In the genomic region with DNA sequence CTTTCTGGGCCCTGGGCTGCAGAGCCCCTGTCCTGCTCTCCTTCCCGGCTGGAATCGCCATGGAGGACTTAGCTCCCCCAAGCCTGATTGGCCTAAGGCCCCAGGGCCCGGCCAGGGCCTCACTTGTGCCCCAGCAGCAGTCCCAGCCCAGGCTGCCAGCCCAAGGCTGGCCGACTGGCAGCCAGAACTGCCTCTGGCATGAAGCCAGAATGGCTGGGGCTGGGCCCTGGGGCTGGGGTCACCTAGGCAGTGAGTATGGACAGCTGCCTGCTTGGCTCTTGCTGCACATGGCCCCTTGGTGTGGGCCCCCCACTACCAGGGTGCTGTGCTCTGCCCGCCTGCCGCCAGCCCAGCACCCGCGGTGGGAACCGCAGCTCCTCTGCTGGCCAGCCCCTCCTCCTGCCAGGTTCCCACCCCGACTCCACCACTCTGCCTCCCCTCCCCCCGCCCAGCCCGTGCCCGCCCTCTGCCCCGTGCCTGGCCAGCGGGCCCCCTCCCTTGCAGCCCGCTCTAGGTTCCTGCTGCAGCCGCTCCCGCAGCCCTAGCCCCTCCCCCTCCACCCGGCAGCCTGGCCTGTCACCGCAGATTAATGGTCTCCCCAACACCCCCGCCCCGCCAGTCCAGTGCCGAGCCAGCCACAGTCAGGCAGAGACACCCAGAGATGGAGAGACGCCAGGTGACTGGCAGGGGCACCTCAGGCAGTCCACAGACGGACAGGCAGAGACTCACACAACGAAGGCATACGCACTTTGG, we compare ENCODE assay signal across 8 mouse cellular contexts. TPM values are rescaled to one million over a fixed set of nuclear protein-coding genes. Genes with fewer than 3 reads are reported as not detected.
A peak's percentile ranks its signal among the peaks of the same experiment; 100 is the strongest.
DNase-seq lines count a peak whose midpoint lies in the region; ATAC-seq and TF ChIP-seq lines count a peak whose summit lies in the region.

No protein-coding gene starts in this region.

- no peak overlapping the region for H3K4me3 ChIP-seq in lung, adult 2 months (replicated peaks; ENCODE audit: extremely low read depth, low read depth, low read length)
- H3K4me3 ChIP-seq in embryonic facial prominence, embryonic 13.5 days, result peak overlapping the region; percentile 36
- H3K4me3 ChIP-seq in heart, embryonic 12.5 days, result peak overlapping the region; percentile 18
- peak overlapping the region; percentile 29 for H3K4me3 ChIP-seq in kidney, embryonic 14.5 days (ENCODE audit: low read length)

- no peaks in the 10 kb centered on the region for H3K9me3 ChIP-seq in embryonic facial prominence, embryonic 13.5 days
- no peaks in the 10 kb centered on the region for H3K9me3 ChIP-seq in heart, embryonic 12.5 days (replicated peaks)
- H3K9me3 ChIP-seq in kidney, embryonic 14.5 days (ENCODE audit: control insufficient read depth, low read length), result no peaks in the 10 kb centered on the region

- H3K36me3 ChIP-seq in embryonic facial prominence, embryonic 13.5 days, result no peaks in the 10 kb centered on the region
- H3K36me3 ChIP-seq in heart, embryonic 12.5 days, result peaks cover 59% of the 10 kb centered on the region
- H3K36me3 ChIP-seq in kidney, embryonic 14.5 days (ENCODE audit: control insufficient read depth, insufficient read depth, low read length), result peaks cover 17% of the 10 kb centered on the region; the same call in 1 of the 2 replicates

- peaks cover 10% of the 10 kb centered on the region for H3K4me1 ChIP-seq in lung, adult 2 months (ENCODE audit: control insufficient read depth, insufficient read depth, low read length)
- peaks cover 17% of the 10 kb centered on the region for H3K4me1 ChIP-seq in embryonic facial prominence, embryonic 13.5 days
- H3K4me1 ChIP-seq in heart, embryonic 12.5 days (replicated peaks), result peaks cover 77% of the 10 kb centered on the region
- peaks cover 24% of the 10 kb centered on the region for H3K4me1 ChIP-seq in kidney, embryonic 14.5 days (ENCODE audit: control insufficient read depth, insufficient read depth, low read length)

- ATAC-seq in embryonic facial prominence, embryonic 13.5 days (ENCODE audit: insufficient number of reproducible peaks, insufficient read depth, low FRiP score, low TSS enrichment, low read depth), result peak; percentile 67
- ATAC-seq in heart, embryonic 12.5 days (ENCODE audit: insufficient number of reproducible peaks, low FRiP score), result peak; percentile 70
- peak; percentile 88 for ATAC-seq in kidney, embryonic 14.5 days (ENCODE audit: low FRiP score, low TSS enrichment)
- no peak for ATAC-seq in frontal cortex, adult (ENCODE audit: low TSS enrichment)

- no peak for TF ChIP-seq POLR2A in lung, adult 2 months (IDR thresholded peaks at IDR 0.05; ENCODE audit: borderline replicate concordance, extremely low read depth, low read depth, low read length)

- 8% methylated on average over 27 of the region's 27 CpGs for WGBS in lung, adult 2 months
- 10% methylated on average over 25 of the region's 27 CpGs for WGBS in embryonic facial prominence, embryonic 13.5 days
- WGBS in heart, embryonic 12.5 days, result 5% methylated on average over 27 of the region's 27 CpGs
- 2% methylated on average over 25 of the region's 27 CpGs for WGBS in kidney, embryonic 14.5 days

- no peak for TF ChIP-seq CTCF in lung, adult 2 months (IDR thresholded peaks at IDR 0.05; ENCODE audit: insufficient read depth, low read length)

- DNase-seq in lung, adult 2 months, result peak; percentile 27
- DNase-seq in lung, postnatal 25 days (ENCODE audit: low spot score), result no peak
- peak; percentile 36 for DNase-seq in lung, postnatal 36 days
- DNase-seq in skeletal muscle tissue, adult 2 months (ENCODE audit: low read depth, low spot score), result peak; percentile 69

- peak overlapping the region; percentile 63 for H3K4me2 ChIP-seq in embryonic facial prominence, embryonic 13.5 days
- peak overlapping the region; percentile 61 for H3K4me2 ChIP-seq in heart, embryonic 12.5 days
- peak overlapping the region; percentile 55 for H3K4me2 ChIP-seq in kidney, embryonic 14.5 days (replicated peaks; ENCODE audit: low read depth, low read length)

- H3K27me3 ChIP-seq in embryonic facial prominence, embryonic 13.5 days, result peaks cover 25% of the 10 kb centered on the region
- peaks cover 12% of the 10 kb centered on the region; the same call in 1 of the 2 replicates for H3K27me3 ChIP-seq in heart, embryonic 12.5 days (replicated peaks)
- no peaks in the 10 kb centered on the region; the same call in 1 of the 2 replicates for H3K27me3 ChIP-seq in kidney, embryonic 14.5 days (ENCODE audit: control insufficient read depth, insufficient read depth, low read length)

- H3K27ac ChIP-seq in embryonic facial prominence, embryonic 13.5 days, result no peak overlapping the region
- H3K27ac ChIP-seq in heart, embryonic 12.5 days (ENCODE audit: poor library complexity, severe bottlenecking), result peak overlapping the region; percentile 87
- H3K27ac ChIP-seq in kidney, embryonic 14.5 days (ENCODE audit: low read depth, low read length), result peak overlapping the region; percentile 57

- peak overlapping the region; percentile 69 for H3K9ac ChIP-seq in embryonic facial prominence, embryonic 13.5 days
- peak overlapping the region; percentile 70 for H3K9ac ChIP-seq in heart, embryonic 12.5 days
- H3K9ac ChIP-seq in kidney, embryonic 14.5 days (ENCODE audit: low read depth, low read length), result peak overlapping the region; percentile 58

RNA-seq across cellular contexts. Expression of a gene that starts 22.0 kb away (rescaled TPM):
- 29.5 and 37.1 TPM in 2 replicates for polyA plus RNA-seq in lung, adult 2 months (2012; rRNA removed)
- polyA plus RNA-seq in embryonic facial prominence, embryonic 13.5 days (2015; fragmentation: Nextera tagmentation; extraction: Ambion mirVana), result 1.3 and 1.4 TPM in 2 replicates
- polyA plus RNA-seq in heart, embryonic 12.5 days (2016; fragmentation: Nextera tagmentation; extraction: Ambion mirVana), result 38.2 and 40.5 TPM in 2 replicates
- 4.6 and 5.7 TPM in 2 replicates for polyA plus RNA-seq in kidney, embryonic 14.5 days (2014; fragmentation: Nextera tagmentation; extraction: Ambion mirVana)

RNA-seq across cellular contexts. Expression of a gene that starts 35.2 kb away (rescaled TPM):
- 21.0 and 28.2 TPM in 2 replicates for polyA plus RNA-seq in lung, adult 2 months (2012; rRNA removed)
- polyA plus RNA-seq in embryonic facial prominence, embryonic 13.5 days (2015; fragmentation: Nextera tagmentation; extraction: Ambion mirVana), result 5.4 and 5.9 TPM in 2 replicates
- 45.9 and 46.9 TPM in 2 replicates for polyA plus RNA-seq in heart, embryonic 12.5 days (2016; fragmentation: Nextera tagmentation; extraction: Ambion mirVana)
- 6.3 and 12.0 TPM in 2 replicates for polyA plus RNA-seq in kidney, embryonic 14.5 days (2014; fragmentation: Nextera tagmentation; extraction: Ambion mirVana)
